Mouse (Mus musculus): ENCODE results near the gene Vmn2r16. TPM values are rescaled to one million over a fixed set of nuclear protein-coding genes. Genes with fewer than 3 reads are reported as not detected.

The Vmn2r16 gene
- not detected in 2 replicates for polyA plus RNA-seq (2015; fragmentation: Nextera tagmentation; extraction: Ambion mirVana)

- no peaks in the 10 kb centered on the region for H3K9me3 ChIP-seq (ENCODE audit: control insufficient read depth, low read length)
- H3K4me2 ChIP-seq (ENCODE audit: low read depth, low read length): no peak within 1 kb of the TSS
- H3K27me3 ChIP-seq (ENCODE audit: control insufficient read depth, insufficient read depth, low read depth, low read length): no peaks in the 10 kb centered on the region
- H3K9ac ChIP-seq (ENCODE audit: low read length): no peak within 1 kb of the TSS
- ATAC-seq (ENCODE audit: low read depth): no peak
- no peaks in the 10 kb centered on the region for H3K36me3 ChIP-seq (ENCODE audit: control insufficient read depth, insufficient read depth, low read length)
- H3K4me1 ChIP-seq (replicated peaks; ENCODE audit: control insufficient read depth, insufficient read depth, low read length): no peaks in the 10 kb centered on the region
- 37% methylated on average over 2 of the region's 2 CpGs for WGBS
- H3K27ac ChIP-seq (ENCODE audit: low read length): no peak within 1 kb of the TSS
- H3K4me3 ChIP-seq (ENCODE audit: low read length): no peak within 1 kb of the TSS
Observed at GRCm38 (mm10) chr5:109329862-109330261, at the start of gene Vmn2r16. Gene Vmn2r16 (plus strand): TSS chr5:109330162.

- Histone ChIP-seq H3K9me3 (ENCODE audit: control insufficient read depth, low read length) (0 out of 2 replicates have a peak, but pooled peaks cover 3% of the 10 kb centered on the region), H3K27ac (ENCODE audit: low read length) (no peak overlapping the region), H3K4me2 (ENCODE audit: low read depth, low read length) (no peak overlapping the region), H3K27me3 (ENCODE audit: control insufficient read depth, insufficient read depth, low read depth, low read length) (no peaks in the 10 kb centered on the region), H3K4me3 (ENCODE audit: low read length) (no peak overlapping the region), H3K4me1 (replicated peaks; ENCODE audit: control insufficient read depth, insufficient read depth, low read length) (no peaks in the 10 kb centered on the region), H3K9ac (ENCODE audit: low read length) (no peak overlapping the region), H3K36me3 (ENCODE audit: control insufficient read depth, insufficient read depth, low read length) (no peaks in the 10 kb centered on the region)
- WGBS: 63% methylated on average over 3 of the region's 3 CpGs
- ATAC-seq (ENCODE audit: low read depth): no peak
Observed at GRCm38 (mm10) chr5:109294655-109295054, 35.3 kb upstream of the Vmn2r16 start.

- Histone ChIP-seq H3K27ac (ENCODE audit: low read length) (no peak within 1 kb of the TSS), H3K9ac (ENCODE audit: low read length) (no peak within 1 kb of the TSS), H3K9me3 (ENCODE audit: control insufficient read depth, low read length) (0 out of 2 replicates have a peak, but pooled peaks cover 3% of the 10 kb centered on the region), H3K4me1 (replicated peaks; ENCODE audit: control insufficient read depth, insufficient read depth, low read length) (no peaks in the 10 kb centered on the region), H3K27me3 (ENCODE audit: control insufficient read depth, insufficient read depth, low read depth, low read length) (no peaks in the 10 kb centered on the region), H3K4me3 (ENCODE audit: low read length) (no peak within 1 kb of the TSS), H3K36me3 (ENCODE audit: control insufficient read depth, insufficient read depth, low read length) (no peaks in the 10 kb centered on the region), H3K4me2 (ENCODE audit: low read depth, low read length) (no peak within 1 kb of the TSS)
- no peak for ATAC-seq (ENCODE audit: low read depth)
- WGBS: 48% methylated on average over 3 of the region's 3 CpGs
Observed at GRCm38 (mm10) chr5:109297544-109297943, 32.4 kb upstream of the Vmn2r16 start, which contains the start of gene Vmn2r15. Gene Vmn2r15 (minus strand): TSS chr5:109297644.

- no peak within 1 kb of the TSS for H3K27ac ChIP-seq (ENCODE audit: low read length)
- WGBS: 56% methylated on average over 2 of the region's 2 CpGs
- H3K36me3 ChIP-seq (ENCODE audit: control insufficient read depth, insufficient read depth, low read length): no peaks in the 10 kb centered on the region
- no peak within 1 kb of the TSS for H3K4me2 ChIP-seq (ENCODE audit: low read depth, low read length)
- no peaks in the 10 kb centered on the region for H3K27me3 ChIP-seq (ENCODE audit: control insufficient read depth, insufficient read depth, low read depth, low read length)
- H3K9me3 ChIP-seq (ENCODE audit: control insufficient read depth, low read length): no peaks in the 10 kb centered on the region; the same call in 1 of the 2 replicates
- H3K9ac ChIP-seq (ENCODE audit: low read length): no peak within 1 kb of the TSS
- no peak within 1 kb of the TSS for H3K4me3 ChIP-seq (ENCODE audit: low read length)
- ATAC-seq (ENCODE audit: low read depth): no peak
- H3K4me1 ChIP-seq (replicated peaks; ENCODE audit: control insufficient read depth, insufficient read depth, low read length): no peaks in the 10 kb centered on the region
Observed at GRCm38 (mm10) chr5:109419388-109419787, 89.4 kb downstream of the Vmn2r16 start, which contains the start of gene Vmn2r17. Gene Vmn2r17 (plus strand): TSS chr5:109419688.

Other genes starting within 250 kb of the Vmn2r16 start
- not detected in 2 replicates for gene Vmn2r12, start 232.2 kb upstream of the Vmn2r16 start, polyA plus RNA-seq (2015; fragmentation: Nextera tagmentation; extraction: Ambion mirVana)
- gene Vmn2r13, start 138.0 kb upstream of the Vmn2r16 start, polyA plus RNA-seq (2015; fragmentation: Nextera tagmentation; extraction: Ambion mirVana): not detected in 2 replicates
- not detected in 2 replicates for gene Vmn2r14, start 105.5 kb upstream of the Vmn2r16 start, polyA plus RNA-seq (2015; fragmentation: Nextera tagmentation; extraction: Ambion mirVana)
- not detected in 2 replicates for gene Vmn2r15, start 32.5 kb upstream of the Vmn2r16 start, polyA plus RNA-seq (2015; fragmentation: Nextera tagmentation; extraction: Ambion mirVana)
- gene Vmn2r17, start 89.5 kb downstream of the Vmn2r16 start, polyA plus RNA-seq (2015; fragmentation: Nextera tagmentation; extraction: Ambion mirVana): not detected in 2 replicates
- gene Crlf2, start 228.8 kb downstream of the Vmn2r16 start, polyA plus RNA-seq (2015; fragmentation: Nextera tagmentation; extraction: Ambion mirVana): 11.8 and 13.2 TPM in 2 replicates